Mouse (Mus musculus): ENCODE data around the gene Vmn1r142. TPM values are rescaled to one million over a fixed set of nuclear protein-coding genes. Genes with fewer than 3 reads are reported as not detected.
"Not testable (repeated sequence)": the region's sequence is repeated elsewhere in the genome, so short reads cannot be mapped to it uniquely, and the experiment has no call there.

Gene Vmn1r142
- total RNA-seq (2021) = not detected
- long read RNA-seq, experiment 1 = 0 reads
- long read RNA-seq, experiment 2 = 0 reads

- not testable (repeated sequence) for DNase-seq
Measured at GRCm38 (mm10) chr7:22163935-22164334, at the start of gene Vmn1r142. Vmn1r142 (minus strand) TSS chr7:22164035.

GRCm38 (mm10) chr7:22201164-22201563, 37.3 kb upstream of the Vmn1r142 start, which contains the start of gene Gm8653:
Gm8653 (minus strand) TSS chr7:22201264.
- DNase-seq = not testable (repeated sequence)

GRCm38 (mm10) chr7:22189077-22189476, 25.2 kb upstream of the Vmn1r142 start, which contains the start of gene Vmn1r143:
Vmn1r143 (plus strand) TSS chr7:22189377.
- DNase-seq = not testable (repeated sequence)

GRCm38 (mm10) chr7:22134641-22135040, 29.2 kb downstream of the Vmn1r142 start, which contains the start of gene Gm10666:
Gm10666 (minus strand) TSS chr7:22134741.
- DNase-seq = not testable (repeated sequence)

- not testable (repeated sequence) for DNase-seq
Measured at GRCm38 (mm10) chr7:22118145-22118544, 45.7 kb downstream of the Vmn1r142 start, which contains the start of gene Gm16451. Gm16451 (minus strand) TSS chr7:22118245.

Other genes with a start within 250 kb of the Vmn1r142 start
- gene Gm5891, start 242.7 kb downstream of the Vmn1r142 start, total RNA-seq (2021) = not detected
- gene Vmn1r137, start 169.4 kb downstream of the Vmn1r142 start, total RNA-seq (2021) = not detected
- gene Vmn1r138, start 135.1 kb downstream of the Vmn1r142 start, total RNA-seq (2021) = not detected
- gene Gm6176, start 107.7 kb downstream of the Vmn1r142 start, total RNA-seq (2021) = not detected
- gene Vmn1r139, start 95.0 kb downstream of the Vmn1r142 start, total RNA-seq (2021) = not detected
- not detected for gene Gm16451, start 45.8 kb downstream of the Vmn1r142 start, total RNA-seq (2021)
- gene Gm10666, start 29.3 kb downstream of the Vmn1r142 start, total RNA-seq (2021) = not detected
- gene Vmn1r143, start 25.3 kb upstream of the Vmn1r142 start, total RNA-seq (2021) = not detected
- not detected for gene Gm8653, start 37.2 kb upstream of the Vmn1r142 start, total RNA-seq (2021)
- not detected for gene Gm8453, start 65.4 kb upstream of the Vmn1r142 start, total RNA-seq (2021)
- not detected for gene Gm4187, start 165.7 kb upstream of the Vmn1r142 start, total RNA-seq (2021)
- gene Gm8660, start 207.0 kb upstream of the Vmn1r142 start, total RNA-seq (2021) = not detected
- not detected for gene Vmn1r148, start 249.5 kb upstream of the Vmn1r142 start, total RNA-seq (2021)

Data from heart, adult 18-20 months (tissue).